Mouse (Mus musculus): Measurements from ENCODE around the gene Platr17. TPM values are rescaled to one million over a fixed set of nuclear protein-coding genes. Genes with fewer than 3 reads are reported as not detected.
"Not testable (repeated sequence)": the region's sequence is repeated elsewhere in the genome, so short reads cannot be mapped to it uniquely, and the experiment has no call there.

Platr17 gene
- polyA plus RNA-seq, 1 experiment from 2014 or later: 0.91 TPM

DNA sequence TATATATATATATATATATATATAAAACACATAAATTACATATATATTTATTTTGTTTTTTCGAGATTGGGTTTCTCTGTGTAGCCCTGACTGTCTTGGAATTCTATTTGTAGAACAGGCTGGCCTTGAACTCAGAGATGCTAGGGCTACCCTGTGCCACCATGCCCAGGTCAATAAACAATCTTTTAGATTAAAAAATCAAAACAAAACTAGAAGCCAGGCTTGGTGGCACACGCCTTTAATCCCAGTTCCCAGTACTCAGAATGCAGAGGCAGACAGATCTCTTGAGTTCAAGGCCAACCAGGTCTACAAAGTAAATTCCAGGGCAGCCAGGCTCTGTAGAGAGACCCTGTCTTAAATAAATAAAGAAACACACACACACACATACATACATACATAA, 13.6 kb upstream of the Platr17 start:
- peaks cover 27% of the 10 kb centered on the region for H3K4me1 ChIP-seq (replicated peaks)
- no peaks in the 10 kb centered on the region for H3K9me3 ChIP-seq (replicated peaks)
- DNase-seq (no peak), ATAC-seq (ENCODE audit: low read depth) (no peak)
- H3K27ac ChIP-seq: no peak overlapping the region
- H3K36me3 ChIP-seq: peaks cover 12% of the 10 kb centered on the region
- no peak overlapping the region for H3K4me3 ChIP-seq (replicated peaks)
- 57% methylated on average over 2 of the region's 2 CpGs for WGBS (ENCODE audit: insufficient replicate concordance)
- H3K27me3 ChIP-seq: no peaks in the 10 kb centered on the region
- no peak overlapping the region for H3K9ac ChIP-seq
- H3K4me2 ChIP-seq: peak overlapping the region; percentile 23; the same call in 1 of the 2 replicates

DNA sequence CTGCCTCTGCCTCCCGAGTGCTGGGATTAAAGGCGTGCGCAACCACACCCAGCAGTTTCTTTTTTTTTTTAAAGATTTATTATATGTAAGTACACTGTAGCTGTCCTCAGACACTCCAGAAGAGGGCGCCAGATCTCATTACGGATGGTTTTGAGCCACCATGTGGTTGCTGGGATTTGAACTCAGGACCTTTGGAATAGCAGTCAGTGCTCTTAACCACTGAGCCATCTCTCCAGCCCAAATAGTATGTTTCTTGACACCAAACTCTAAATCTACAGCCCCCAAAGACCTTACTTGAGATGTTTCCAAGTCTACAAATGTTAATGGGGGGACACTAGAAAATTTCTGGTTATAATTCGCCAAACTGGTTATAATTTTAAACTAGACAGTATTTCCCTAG, 13.0 kb upstream of the Platr17 start:
- H3K4me3 ChIP-seq (replicated peaks); H3K36me3 ChIP-seq; H3K27ac ChIP-seq; ATAC-seq (ENCODE audit: low read depth); H3K4me2 ChIP-seq; H3K27me3 ChIP-seq; DNase-seq; H3K9ac ChIP-seq; H3K9me3 ChIP-seq (replicated peaks): not testable (repeated sequence)
- H3K4me1 ChIP-seq (replicated peaks): peaks cover 29% of the 10 kb centered on the region
- 56% methylated on average over 6 of the region's 6 CpGs for WGBS (ENCODE audit: insufficient replicate concordance)

DNA sequence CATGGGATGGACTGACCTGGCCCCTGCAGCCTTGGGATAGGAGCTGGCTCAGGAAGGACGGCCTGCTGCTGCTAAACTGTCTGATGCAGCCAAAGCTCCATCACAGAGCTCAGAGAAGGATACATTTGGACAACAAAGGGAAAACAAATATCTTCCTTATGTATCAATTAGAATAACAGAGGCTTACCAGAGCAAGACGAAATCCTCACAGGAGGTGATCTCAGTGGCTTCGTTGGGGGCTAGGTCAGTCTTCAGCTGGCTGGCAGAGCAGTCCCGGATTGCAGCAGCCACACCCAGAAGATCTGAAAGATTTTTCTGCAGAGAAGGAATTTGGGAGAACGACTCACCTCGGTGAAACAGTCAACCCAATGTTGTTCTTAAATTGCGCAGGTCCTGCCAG, 12.5 kb upstream of the Platr17 start:
- Histone ChIP-seq H3K4me2 (no peak overlapping the region), H3K27me3 (no peaks in the 10 kb centered on the region), H3K27ac (no peak overlapping the region), H3K9ac (no peak overlapping the region), H3K4me3 (replicated peaks) (no peak overlapping the region), H3K4me1 (replicated peaks) (peaks cover 28% of the 10 kb centered on the region), H3K9me3 (replicated peaks) (no peaks in the 10 kb centered on the region), H3K36me3 (peaks cover 4% of the 10 kb centered on the region; the same call in 1 of the 2 replicates)
- 40% methylated on average over 7 of the region's 7 CpGs for WGBS (ENCODE audit: insufficient replicate concordance)
- DNase-seq (no peak), ATAC-seq (ENCODE audit: low read depth) (no peak)

GRCm38 (mm10) chr17:33893011-33893410, 11.9 kb upstream of the Platr17 start:
- not testable (repeated sequence) for H3K36me3 ChIP-seq; H3K9me3 ChIP-seq (replicated peaks); ATAC-seq (ENCODE audit: low read depth); H3K9ac ChIP-seq; H3K27me3 ChIP-seq; H3K4me3 ChIP-seq (replicated peaks); DNase-seq; H3K4me2 ChIP-seq; H3K27ac ChIP-seq
- peaks cover 28% of the 10 kb centered on the region for H3K4me1 ChIP-seq (replicated peaks)
- WGBS (ENCODE audit: insufficient replicate concordance): 69% methylated on average over 4 of the region's 4 CpGs

- H3K27ac ChIP-seq: peak overlapping the region; percentile 93
- 11% methylated on average over 6 of the region's 6 CpGs for WGBS (ENCODE audit: insufficient replicate concordance)
- H3K9ac ChIP-seq: no peak overlapping the region
- no peak overlapping the region for H3K4me2 ChIP-seq
- ATAC-seq (ENCODE audit: low read depth) (no peak), DNase-seq (peak; percentile 52)
- no peaks in the 10 kb centered on the region for H3K27me3 ChIP-seq
- no peaks in the 10 kb centered on the region for H3K36me3 ChIP-seq
- peaks cover 54% of the 10 kb centered on the region for H3K4me1 ChIP-seq (replicated peaks)
- no peak overlapping the region for H3K4me3 ChIP-seq (replicated peaks)
- no peaks in the 10 kb centered on the region for H3K9me3 ChIP-seq (replicated peaks)
Observed at GRCm38 (mm10) chr17:33897114-33897794, 7.7 kb upstream of the Platr17 start.

DNA sequence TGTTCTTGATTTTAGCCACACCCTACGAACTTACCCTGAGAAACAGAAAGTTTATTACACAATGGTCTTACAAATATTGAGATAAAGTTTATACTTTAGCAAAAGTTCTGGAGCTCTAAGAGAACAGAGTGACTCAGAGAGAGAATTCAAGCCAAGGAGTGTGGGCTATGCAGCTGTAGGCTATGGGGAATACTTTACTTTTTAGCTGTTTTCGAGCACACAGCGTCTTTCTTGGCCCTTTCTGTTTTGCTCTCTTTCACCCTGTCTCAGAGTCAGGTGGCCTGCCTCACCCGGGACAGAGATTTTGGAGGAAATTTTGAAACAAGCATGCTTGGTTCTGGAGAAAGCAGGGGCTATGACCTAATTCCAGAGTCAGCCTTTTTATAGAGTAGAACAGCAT, 6.7 kb upstream of the Platr17 start:
- H3K4me2 ChIP-seq; H3K27me3 ChIP-seq; H3K9me3 ChIP-seq (replicated peaks); ATAC-seq (ENCODE audit: low read depth); DNase-seq; H3K4me3 ChIP-seq (replicated peaks); H3K36me3 ChIP-seq: not testable (repeated sequence)
- Histone ChIP-seq H3K9ac (peak overlapping the region; percentile 41; the same call in 1 of the 2 replicates), H3K27ac (peak overlapping the region; percentile 93), H3K4me1 (replicated peaks) (peaks cover 64% of the 10 kb centered on the region)
- 70% methylated on average over 4 of the region's 4 CpGs for WGBS (ENCODE audit: insufficient replicate concordance)

- peak overlapping the region; percentile 93 for H3K27ac ChIP-seq
Observed at GRCm38 (mm10) chr17:33899642-33900041, 5.3 kb upstream of the Platr17 start.

GRCm38 (mm10) chr17:33900281-33900988, 4.5 kb upstream of the Platr17 start:
- Histone ChIP-seq H3K4me3 (replicated peaks) (no peak overlapping the region), H3K4me1 (replicated peaks) (peaks cover 80% of the 10 kb centered on the region), H3K9me3 (replicated peaks) (no peaks in the 10 kb centered on the region), H3K27me3 (no peaks in the 10 kb centered on the region), H3K36me3 (no peaks in the 10 kb centered on the region), H3K9ac (peak overlapping the region; percentile 59), H3K27ac (peak overlapping the region; percentile 93), H3K4me2 (peak overlapping the region; percentile 19)
- 55% methylated on average over 7 of the region's 7 CpGs for WGBS (ENCODE audit: insufficient replicate concordance)
- peak; percentile 31 for ATAC-seq (ENCODE audit: low read depth)
- DNase-seq: no peak

More at GRCm38 (mm10) chr17:33899642-33900041, 5.3 kb upstream of the Platr17 start:
- ATAC-seq (ENCODE audit: low read depth): peak; percentile 76
- Histone ChIP-seq H3K9ac (peak overlapping the region; percentile 59; the same call in 1 of the 2 replicates), H3K36me3 (no peaks in the 10 kb centered on the region), H3K27me3 (no peaks in the 10 kb centered on the region), H3K4me2 (peak overlapping the region; percentile 19), H3K9me3 (replicated peaks) (no peaks in the 10 kb centered on the region), H3K4me1 (replicated peaks) (peaks cover 76% of the 10 kb centered on the region), H3K4me3 (replicated peaks) (no peak overlapping the region)
- 6% methylated on average over 4 of the region's 4 CpGs for WGBS (ENCODE audit: insufficient replicate concordance)
- peak; percentile 61 for DNase-seq

DNA sequence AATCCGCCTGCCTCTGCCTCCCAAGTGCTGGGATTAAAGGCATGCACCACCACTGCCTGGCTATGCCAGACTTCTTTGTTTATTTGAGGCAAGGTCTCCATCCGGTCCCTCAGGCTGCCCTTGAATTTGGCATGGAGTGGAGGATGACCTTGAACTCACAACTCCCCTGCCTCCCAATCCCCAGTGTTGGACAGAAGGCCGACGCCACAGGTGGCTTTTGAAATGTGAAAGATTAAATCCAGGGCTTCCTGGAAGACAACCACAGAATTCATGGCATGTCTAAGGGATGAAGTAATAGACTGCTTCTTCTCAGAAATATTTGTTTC, 4.0 kb upstream of the Platr17 start:
- no peaks in the 10 kb centered on the region for H3K9me3 ChIP-seq (replicated peaks)
- H3K4me2 ChIP-seq: no peak overlapping the region
- peaks cover 84% of the 10 kb centered on the region for H3K4me1 ChIP-seq (replicated peaks)
- peak overlapping the region; percentile 93 for H3K27ac ChIP-seq
- H3K4me3 ChIP-seq (replicated peaks): no peak overlapping the region
- H3K9ac ChIP-seq: no peak overlapping the region
- WGBS (ENCODE audit: insufficient replicate concordance): 75% methylated on average over 4 of the region's 4 CpGs
- no peak for ATAC-seq (ENCODE audit: low read depth)
- no peaks in the 10 kb centered on the region for H3K36me3 ChIP-seq
- no peaks in the 10 kb centered on the region for H3K27me3 ChIP-seq
- no peak for DNase-seq

DNA sequence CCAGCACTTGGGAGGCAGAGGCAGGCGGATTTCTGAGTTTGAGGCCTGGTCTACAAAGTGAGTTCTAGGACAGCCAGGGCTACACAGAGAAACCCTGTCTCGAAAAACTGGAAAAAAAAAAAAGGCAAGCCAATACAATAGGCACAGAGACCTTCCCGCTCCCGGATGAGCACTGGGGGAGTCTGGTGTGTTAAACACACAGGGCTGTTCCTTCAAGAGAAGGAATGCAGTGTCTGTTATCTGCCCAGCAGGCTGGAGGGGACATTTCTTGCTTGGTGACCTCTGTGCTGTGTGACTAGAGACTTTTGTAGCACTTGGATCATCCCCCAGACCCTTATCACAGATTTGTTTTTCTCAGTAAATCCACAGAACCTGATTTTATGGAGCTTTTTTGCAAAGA, 3.3 kb upstream of the Platr17 start:
- no peak overlapping the region for H3K4me2 ChIP-seq
- no peaks in the 10 kb centered on the region for H3K27me3 ChIP-seq
- H3K9me3 ChIP-seq (replicated peaks): no peaks in the 10 kb centered on the region
- DNase-seq: no peak
- ATAC-seq (ENCODE audit: low read depth): no peak
- H3K4me1 ChIP-seq (replicated peaks): peaks cover 87% of the 10 kb centered on the region
- H3K36me3 ChIP-seq: no peaks in the 10 kb centered on the region
- H3K4me3 ChIP-seq (replicated peaks): no peak overlapping the region
- WGBS (ENCODE audit: insufficient replicate concordance): 70% methylated on average over 4 of the region's 4 CpGs
- no peak overlapping the region for H3K9ac ChIP-seq
- H3K27ac ChIP-seq: peak overlapping the region; percentile 64

DNA sequence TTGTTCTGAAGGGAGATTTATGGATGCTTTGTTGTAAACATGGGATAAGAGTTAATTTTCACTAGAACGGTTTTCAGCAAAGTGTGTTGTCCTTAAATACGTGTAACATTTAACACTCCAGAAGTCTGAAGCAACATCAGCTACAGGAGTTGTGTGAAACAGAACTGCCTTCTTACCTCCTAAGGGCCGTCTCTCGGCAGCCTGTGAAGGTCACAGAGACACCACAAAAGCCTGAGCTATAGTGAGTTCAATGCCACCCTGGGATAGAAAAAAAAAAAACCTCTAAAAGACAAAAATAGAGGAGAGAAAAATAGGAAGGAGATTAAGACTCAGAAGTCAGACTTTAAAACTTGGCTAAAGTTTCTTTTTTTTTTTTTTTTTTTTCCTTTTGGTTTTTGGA, 2.9 kb upstream of the Platr17 start:
- Histone ChIP-seq H3K9ac (0 out of 2 replicates have a peak overlapping the region, but pooled peaks have one; percentile 0), H3K4me1 (replicated peaks) (peaks cover 88% of the 10 kb centered on the region), H3K36me3 (no peaks in the 10 kb centered on the region), H3K27ac (peak overlapping the region; percentile 64), H3K27me3 (no peaks in the 10 kb centered on the region), H3K4me2 (peak overlapping the region; percentile 18; the same call in 1 of the 2 replicates), H3K9me3 (replicated peaks) (no peaks in the 10 kb centered on the region), H3K4me3 (replicated peaks) (no peak overlapping the region)
- 63% methylated on average over 4 of the region's 4 CpGs for WGBS (ENCODE audit: insufficient replicate concordance)
- DNase-seq (no peak), ATAC-seq (ENCODE audit: low read depth) (no peak)

All from liver, embryonic 13.5 days (tissue).